Mouse (Mus musculus) testis, postnatal 10 days (tissue): ENCODE results near the gene Pou6f1.
"Not testable (repeated sequence)": the region's sequence is repeated elsewhere in the genome, so short reads cannot be mapped to it uniquely, and the experiment has no call there.

Experiments
- DNase-seq: peaks from one replicate; pipeline ENCODE4 v3.0.0; 2021; ENCODE audit warnings: low spot score

The Pou6f1 gene

GRCm38 (mm10) chr15:100576392-100576791, 23.4 kb downstream of the Pou6f1 start:
- DNase-seq: no peak

DNA sequence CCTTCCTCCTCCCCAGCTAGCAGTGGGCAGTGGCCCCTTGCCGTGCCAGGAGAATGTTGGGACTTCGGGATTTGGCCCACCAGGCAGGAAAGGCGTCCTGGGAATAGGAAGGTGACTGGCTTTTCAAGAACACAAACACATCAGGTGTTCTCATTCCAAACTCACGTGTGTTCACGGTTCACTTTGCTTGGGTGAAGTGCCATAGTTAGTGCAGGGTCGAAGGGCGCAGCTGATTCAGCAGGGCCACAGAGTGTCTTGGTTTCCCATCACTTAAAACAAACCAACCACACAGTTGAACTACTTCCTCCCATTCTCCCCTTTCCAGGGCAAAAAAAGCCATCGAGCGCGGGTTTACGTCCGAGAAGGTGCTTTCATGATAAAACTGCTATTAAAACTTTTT, 24.4 kb downstream of the Pou6f1 start:
- DNase-seq: no peak

DNA sequence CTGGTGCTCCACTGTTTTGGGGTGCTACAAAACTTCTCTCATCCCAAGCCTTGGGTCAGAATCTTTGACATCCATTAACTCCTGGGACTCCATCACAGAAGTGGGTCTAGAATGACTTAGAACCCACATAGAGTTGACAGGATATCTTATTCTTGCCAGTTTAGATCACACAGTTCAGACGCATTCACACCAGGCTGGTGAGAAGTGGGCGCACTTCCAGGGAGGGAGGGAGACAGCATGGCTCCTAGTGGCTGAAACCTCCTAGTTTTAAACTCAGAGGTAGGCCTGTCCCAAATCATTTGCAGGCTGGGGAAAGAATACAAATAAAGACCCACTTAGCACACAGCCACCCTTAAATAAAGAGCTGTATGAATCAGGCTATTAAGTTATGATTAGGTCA, 25.4 kb downstream of the Pou6f1 start:
- no peak for DNase-seq

DNA sequence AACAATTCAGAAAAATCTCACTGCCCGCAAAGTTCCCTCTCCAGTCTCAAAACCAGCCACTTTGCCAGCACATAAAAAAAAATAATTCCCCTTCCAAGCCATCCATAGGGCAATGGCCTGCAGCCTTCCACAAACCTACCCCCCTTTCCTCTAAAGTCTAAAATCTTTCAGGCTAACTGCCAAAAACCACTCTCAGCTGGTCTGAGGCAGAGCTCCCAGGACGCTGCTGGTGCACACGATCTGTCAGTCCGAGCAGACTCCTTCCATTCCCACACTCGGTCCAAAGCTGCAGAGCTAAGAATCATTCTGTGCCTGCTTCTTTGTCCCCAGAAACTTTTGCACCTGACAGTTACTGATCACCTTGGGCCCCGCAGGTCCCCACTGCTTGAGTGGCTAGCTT, 25.8 kb downstream of the Pou6f1 start:
- no peak for DNase-seq

- no peak for DNase-seq
These were observed 30.5 kb downstream of the Pou6f1 start for GRCm38 (mm10) chr15:100569239-100569638.

DNA sequence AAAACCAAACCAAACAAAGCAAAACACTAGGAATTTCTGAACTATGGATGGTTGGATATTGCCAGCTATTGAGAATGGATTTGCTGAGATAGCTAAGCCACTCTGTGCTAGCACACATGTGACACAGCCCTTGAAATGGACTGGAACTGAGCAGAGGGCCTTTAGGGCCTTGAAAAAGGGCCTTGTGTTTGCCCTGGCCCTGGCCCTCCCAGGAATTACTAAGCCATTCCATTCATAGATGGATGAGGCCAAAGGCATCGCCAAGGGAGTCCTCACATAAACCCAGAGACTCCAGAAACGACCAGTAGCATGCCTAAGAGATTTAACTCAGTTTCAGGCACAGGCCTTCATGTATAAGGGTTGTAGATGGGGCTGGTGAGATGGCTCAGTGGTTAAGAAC, 33.3 kb downstream of the Pou6f1 start:
- no peak for DNase-seq

DNA sequence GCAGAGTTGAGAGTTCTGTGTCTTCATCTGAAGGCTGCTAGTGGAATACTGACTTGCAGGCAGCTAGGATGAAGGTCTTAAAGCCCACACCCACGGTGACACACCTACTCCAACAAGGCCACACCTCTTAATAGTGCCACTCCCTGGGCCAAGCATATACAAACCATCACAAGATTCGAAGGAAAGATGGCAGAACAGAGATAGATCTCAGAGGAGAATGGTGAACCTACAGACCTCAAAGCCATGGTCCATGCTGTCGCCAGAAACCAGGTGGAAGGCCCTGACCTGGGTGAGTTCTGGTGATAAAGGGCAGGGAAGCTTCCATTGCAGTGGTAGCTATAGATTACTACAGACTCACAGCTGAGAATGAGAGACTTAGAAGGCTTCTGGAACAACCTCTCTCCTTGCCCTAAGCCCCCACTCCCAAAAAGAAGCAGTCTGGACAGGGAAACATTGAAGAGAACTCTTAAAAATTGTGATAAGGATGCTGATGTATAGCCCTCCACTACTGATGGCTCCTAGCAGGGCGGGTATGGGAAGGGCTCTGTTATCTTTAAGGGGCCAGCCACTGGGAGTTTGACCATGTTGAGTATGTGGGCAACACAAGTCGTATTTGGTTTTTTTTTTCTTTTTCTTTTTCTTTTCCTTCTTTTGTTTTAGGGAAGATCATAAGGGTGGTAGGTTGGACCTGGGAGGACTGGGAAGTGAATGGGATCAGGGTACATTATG, 41.9 kb downstream of the Pou6f1 start:
- no peak for DNase-seq

- DNase-seq: no peak
These were observed 43.4 kb downstream of the Pou6f1 start for GRCm38 (mm10) chr15:100556378-100556777.

DNA sequence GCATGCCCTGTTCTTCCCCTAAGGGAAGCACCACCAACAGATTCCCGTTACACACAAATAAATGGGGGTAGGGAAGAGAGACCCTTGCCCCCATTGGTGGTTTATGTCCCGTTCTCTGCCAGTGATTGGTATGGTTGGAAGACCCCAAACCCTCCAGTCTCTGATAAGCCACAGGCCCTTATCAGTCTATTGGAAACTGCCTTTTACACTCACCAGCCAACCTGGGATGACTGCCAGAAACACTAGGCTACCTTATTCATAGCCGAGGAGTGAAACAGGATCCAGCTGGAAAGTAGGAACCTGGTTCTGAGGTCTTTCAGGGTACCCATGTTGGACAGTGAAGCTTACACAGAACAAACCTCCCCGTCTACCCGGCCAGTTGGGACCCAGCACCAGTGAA, 43.8 kb downstream of the Pou6f1 start:
- no peak for DNase-seq

DNA sequence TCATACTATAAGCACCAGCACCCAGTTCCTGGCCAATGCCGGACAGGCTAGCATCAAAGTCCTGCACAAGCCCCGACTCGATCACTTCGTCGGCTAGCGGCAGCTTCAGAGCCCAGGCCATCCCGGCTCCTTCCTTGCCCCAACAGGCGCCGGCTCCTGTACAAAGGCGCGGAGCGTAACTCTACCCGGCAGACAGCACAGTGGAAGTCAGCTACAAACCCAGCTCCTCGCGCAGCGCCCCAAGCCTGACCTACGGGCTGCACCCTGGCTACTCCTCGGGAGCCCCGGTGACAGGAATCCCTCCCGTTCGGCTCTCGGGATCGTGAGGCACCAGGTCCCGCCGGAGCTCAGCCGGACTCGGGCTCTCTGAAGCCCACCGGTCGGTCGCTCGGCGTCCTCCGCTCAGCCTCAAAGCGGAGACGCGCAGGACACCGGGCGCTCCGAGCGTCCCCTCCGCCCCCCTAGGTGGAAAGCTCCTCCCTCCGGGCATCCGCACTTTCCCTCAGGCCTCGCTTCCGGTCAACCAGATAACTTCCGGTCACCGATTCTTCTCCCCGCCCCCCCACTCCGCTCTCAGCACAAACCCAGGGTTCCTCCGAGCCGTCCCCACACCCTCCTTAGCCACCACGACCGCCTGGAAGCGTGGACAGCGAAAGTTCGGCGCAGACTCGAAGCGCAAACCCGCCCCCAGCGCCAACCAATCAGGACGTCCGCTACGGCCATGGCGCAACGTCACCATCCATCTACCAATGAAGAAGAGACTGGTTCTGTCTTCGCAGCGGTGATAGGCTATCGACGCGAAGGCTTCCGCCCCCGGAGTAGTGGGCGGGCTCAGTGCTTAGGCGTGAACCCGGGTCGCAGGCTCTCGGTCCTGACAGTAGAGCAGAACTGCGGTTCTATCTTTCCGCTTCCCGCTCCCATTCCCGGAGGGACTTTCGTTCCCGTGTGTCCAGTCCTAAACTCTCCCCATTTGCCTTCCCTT, 48.2 kb downstream of the Pou6f1 start, which contains the start of gene Tfcp2:
Gene Tfcp2, minus strand, starts transcription at position 683 of the 982 bp plus-strand sequence.
- peak; percentile 97 for DNase-seq

GRCm38 (mm10) chr15:100550280-100550679, 49.5 kb downstream of the Pou6f1 start:
- peak; percentile 51 for DNase-seq

DNA sequence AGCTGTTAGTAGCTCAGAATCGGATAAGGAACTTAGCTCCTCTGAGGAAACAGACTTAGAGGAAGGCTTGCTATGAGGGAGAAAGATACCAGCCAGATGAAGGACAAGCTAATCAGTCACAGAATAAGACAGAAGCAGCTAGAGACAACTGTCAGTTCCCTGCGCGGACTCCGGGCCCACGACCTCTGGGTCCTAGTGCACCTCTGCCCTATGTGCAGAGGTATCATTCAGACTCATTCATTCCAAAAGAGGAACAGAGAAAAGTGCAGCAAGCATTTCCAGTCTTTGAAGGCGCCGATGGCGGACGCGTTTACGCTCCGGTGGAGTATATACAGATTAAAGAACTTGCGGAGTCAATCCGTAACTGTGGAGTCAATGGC, 56.1 kb downstream of the Pou6f1 start:
- not testable (repeated sequence) for DNase-seq

GRCm38 (mm10) chr15:100542876-100543650, 56.7 kb downstream of the Pou6f1 start:
- DNase-seq: not testable (repeated sequence)

- DNase-seq: no peak
These were observed 58.4 kb downstream of the Pou6f1 start for GRCm38 (mm10) chr15:100541426-100541825.

- DNase-seq: not testable (repeated sequence)
These were observed 58.8 kb downstream of the Pou6f1 start for GRCm38 (mm10) chr15:100541001-100541400.

DNA sequence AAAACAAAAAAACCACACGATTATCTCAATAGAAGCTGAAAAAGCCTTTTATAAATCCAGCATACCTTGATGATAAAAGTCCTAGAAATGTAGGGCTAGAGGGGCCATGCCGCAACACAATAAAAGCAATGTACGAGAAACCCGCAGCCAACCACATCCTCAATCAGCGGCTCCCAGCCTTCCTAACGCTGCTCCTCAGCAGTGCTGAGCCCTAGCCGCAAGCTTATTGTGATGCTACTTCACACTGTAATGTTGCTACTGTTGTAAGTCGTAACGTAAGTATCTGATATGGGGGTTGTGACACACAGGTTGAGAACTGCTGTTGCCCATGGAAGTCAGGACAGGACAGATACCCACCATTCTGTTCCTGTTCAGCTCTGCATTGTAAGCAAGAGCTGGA, 60.4 kb downstream of the Pou6f1 start:
- DNase-seq: no peak

DNA sequence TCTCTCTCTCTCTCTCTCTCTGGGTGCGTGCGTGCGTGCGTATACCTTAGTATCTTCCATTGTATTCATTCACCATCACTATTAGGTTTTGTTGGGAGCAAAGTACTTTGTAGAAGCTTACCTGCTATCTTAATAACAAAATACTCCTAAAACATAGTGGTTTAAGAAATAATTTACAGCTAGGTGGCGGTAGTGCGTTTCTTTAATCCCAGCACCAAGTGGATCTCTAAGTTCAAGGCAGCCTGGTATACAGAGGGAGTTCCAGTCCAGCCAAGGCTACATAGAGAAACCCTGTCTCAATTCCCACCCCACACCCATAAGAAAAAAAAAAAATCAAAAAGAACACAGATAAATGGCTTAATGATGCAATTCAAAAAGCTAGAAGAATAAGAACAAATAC, 61.9 kb downstream of the Pou6f1 start:
- no peak for DNase-seq

GRCm38 (mm10) chr15:100527900-100528299, 71.9 kb downstream of the Pou6f1 start:
- DNase-seq: no peak

- DNase-seq: no peak
These were observed 74.4 kb downstream of the Pou6f1 start for GRCm38 (mm10) chr15:100525405-100525804.
